Mouse (Mus musculus): ENCODE measurements at regions not wholly inside any gene's neighbourhood (a gene's known extent, or its start where the extent isn't known, plus 50 kb on each side); places are given as distances from the start of the nearest gene placed in this dataset.

- no peak; the same call in 1 of the 2 replicates for ATAC-seq (ENCODE audit: insufficient number of reproducible peaks, insufficient read depth, low FRiP score, low TSS enrichment, low read depth)
- peak overlapping the region; percentile 48; the same call in 1 of the 2 replicates for H3K9ac ChIP-seq (replicated peaks)
Observed at GRCm38 (mm10) chr4:124149771-124150451, 232.1 kb upstream of the 4930535I16Rik start.

GRCm38 (mm10) chr4:124149037-124149436, 231.2 kb upstream of the 4930535I16Rik start:
- H3K27me3 ChIP-seq: peaks cover 72% of the 10 kb centered on the region
- no peak overlapping the region for H3K9ac ChIP-seq (replicated peaks)
- WGBS: 80% methylated on average over 3 of the region's 3 CpGs
- H3K4me1 ChIP-seq (replicated peaks): peaks cover 11% of the 10 kb centered on the region
- H3K36me3 ChIP-seq: no peaks in the 10 kb centered on the region
- H3K4me3 ChIP-seq (replicated peaks): no peak overlapping the region
- no peaks in the 10 kb centered on the region for H3K9me3 ChIP-seq
- H3K27ac ChIP-seq: no peak overlapping the region
- H3K4me2 ChIP-seq: no peak overlapping the region
- no peak for ATAC-seq (ENCODE audit: insufficient number of reproducible peaks, insufficient read depth, low FRiP score, low TSS enrichment, low read depth)

More at GRCm38 (mm10) chr4:124149771-124150451, 232.1 kb upstream of the 4930535I16Rik start:
- WGBS: 8% methylated on average over 16 of the region's 16 CpGs
- Histone ChIP-seq H3K4me1 (replicated peaks) (peaks cover 11% of the 10 kb centered on the region), H3K4me3 (replicated peaks) (peak overlapping the region; percentile 19), H3K4me2 (peak overlapping the region; percentile 53), H3K27ac (no peak overlapping the region), H3K27me3 (peaks cover 67% of the 10 kb centered on the region), H3K9me3 (no peaks in the 10 kb centered on the region), H3K36me3 (no peaks in the 10 kb centered on the region)

GRCm38 (mm10) chr4:124147276-124147675, 229.5 kb upstream of the 4930535I16Rik start:
- no peaks in the 10 kb centered on the region for H3K36me3 ChIP-seq
- no peak overlapping the region for H3K4me2 ChIP-seq
- no peak overlapping the region for H3K27ac ChIP-seq
- H3K4me3 ChIP-seq (replicated peaks): no peak overlapping the region
- 75% methylated on average over 4 of the region's 4 CpGs for WGBS
- ATAC-seq (ENCODE audit: insufficient number of reproducible peaks, insufficient read depth, low FRiP score, low TSS enrichment, low read depth): no peak
- H3K4me1 ChIP-seq (replicated peaks): peaks cover 15% of the 10 kb centered on the region
- no peaks in the 10 kb centered on the region for H3K9me3 ChIP-seq
- H3K27me3 ChIP-seq: peaks cover 65% of the 10 kb centered on the region
- H3K9ac ChIP-seq (replicated peaks): no peak overlapping the region

GRCm38 (mm10) chr4:124146135-124146534, 228.3 kb upstream of the 4930535I16Rik start:
- Histone ChIP-seq H3K4me1 (replicated peaks) (peaks cover 15% of the 10 kb centered on the region), H3K4me3 (replicated peaks) (no peak overlapping the region), H3K27me3 (peaks cover 55% of the 10 kb centered on the region), H3K4me2 (no peak overlapping the region), H3K9ac (replicated peaks) (no peak overlapping the region), H3K9me3 (no peaks in the 10 kb centered on the region), H3K27ac (no peak overlapping the region), H3K36me3 (no peaks in the 10 kb centered on the region)
- 26% methylated on average over 8 of the region's 8 CpGs for WGBS
- no peak for ATAC-seq (ENCODE audit: insufficient number of reproducible peaks, insufficient read depth, low FRiP score, low TSS enrichment, low read depth)

- 16% methylated on average over 5 of the region's 5 CpGs for WGBS
- H3K27me3 ChIP-seq: peaks cover 40% of the 10 kb centered on the region
Observed at GRCm38 (mm10) chr4:124143630-124144029, 225.8 kb upstream of the 4930535I16Rik start.

GRCm38 (mm10) chr4:124143226-124143625, 225.4 kb upstream of the 4930535I16Rik start:
- Histone ChIP-seq H3K36me3 (no peaks in the 10 kb centered on the region), H3K9ac (replicated peaks) (no peak overlapping the region), H3K27ac (no peak overlapping the region), H3K4me1 (replicated peaks) (peaks cover 4% of the 10 kb centered on the region; the same call in 1 of the 2 replicates), H3K4me2 (no peak overlapping the region), H3K4me3 (replicated peaks) (no peak overlapping the region), H3K9me3 (no peaks in the 10 kb centered on the region), H3K27me3 (peaks cover 39% of the 10 kb centered on the region)
- 47% methylated on average over 7 of the region's 7 CpGs for WGBS
- no peak for ATAC-seq (ENCODE audit: insufficient number of reproducible peaks, insufficient read depth, low FRiP score, low TSS enrichment, low read depth)

More at GRCm38 (mm10) chr4:124143630-124144029, 225.8 kb upstream of the 4930535I16Rik start:
- H3K4me3 ChIP-seq (replicated peaks): no peak overlapping the region
- no peak for ATAC-seq (ENCODE audit: insufficient number of reproducible peaks, insufficient read depth, low FRiP score, low TSS enrichment, low read depth)
- H3K9ac ChIP-seq (replicated peaks): no peak overlapping the region
- H3K36me3 ChIP-seq: no peaks in the 10 kb centered on the region
- H3K4me1 ChIP-seq (replicated peaks): peaks cover 4% of the 10 kb centered on the region; the same call in 1 of the 2 replicates
- H3K4me2 ChIP-seq: no peak overlapping the region
- H3K9me3 ChIP-seq: no peaks in the 10 kb centered on the region
- no peak overlapping the region for H3K27ac ChIP-seq

GRCm38 (mm10) chr4:124142083-124142482, 224.3 kb upstream of the 4930535I16Rik start:
- Histone ChIP-seq H3K4me3 (replicated peaks) (no peak overlapping the region), H3K27ac (no peak overlapping the region), H3K36me3 (no peaks in the 10 kb centered on the region), H3K4me1 (replicated peaks) (peaks cover 4% of the 10 kb centered on the region; the same call in 1 of the 2 replicates), H3K4me2 (no peak overlapping the region), H3K27me3 (peaks cover 32% of the 10 kb centered on the region), H3K9ac (replicated peaks) (no peak overlapping the region), H3K9me3 (no peaks in the 10 kb centered on the region)
- no peak for ATAC-seq (ENCODE audit: insufficient number of reproducible peaks, insufficient read depth, low FRiP score, low TSS enrichment, low read depth)
- WGBS: 14% methylated on average over 5 of the region's 5 CpGs

- ATAC-seq (ENCODE audit: insufficient number of reproducible peaks, insufficient read depth, low FRiP score, low TSS enrichment, low read depth): peak; percentile 61; the same call in 1 of the 2 replicates
- 22% methylated on average over 6 of the region's 6 CpGs for WGBS
Observed at GRCm38 (mm10) chr4:124135165-124135470, 217.3 kb upstream of the 4930535I16Rik start.

GRCm38 (mm10) chr4:124134341-124135164, 216.7 kb upstream of the 4930535I16Rik start:
- peak; percentile 75; the same call in 1 of the 2 replicates for ATAC-seq (ENCODE audit: insufficient number of reproducible peaks, insufficient read depth, low FRiP score, low TSS enrichment, low read depth)
- Histone ChIP-seq H3K4me3 (replicated peaks) (no peak overlapping the region), H3K9me3 (no peaks in the 10 kb centered on the region), H3K4me2 (peak overlapping the region; percentile 26), H3K9ac (replicated peaks) (no peak overlapping the region), H3K27ac (peak overlapping the region; percentile 82), H3K27me3 (no peaks in the 10 kb centered on the region), H3K36me3 (no peaks in the 10 kb centered on the region), H3K4me1 (replicated peaks) (peaks cover 26% of the 10 kb centered on the region)
- 7% methylated on average over 6 of the region's 6 CpGs for WGBS

More at GRCm38 (mm10) chr4:124135165-124135470, 217.3 kb upstream of the 4930535I16Rik start:
- Histone ChIP-seq H3K27ac (peak overlapping the region; percentile 82), H3K27me3 (peaks cover 3% of the 10 kb centered on the region; the same call in 1 of the 2 replicates), H3K4me3 (replicated peaks) (no peak overlapping the region), H3K36me3 (no peaks in the 10 kb centered on the region), H3K9ac (replicated peaks) (no peak overlapping the region), H3K4me2 (peak overlapping the region; percentile 26; the same call in 1 of the 2 replicates), H3K4me1 (replicated peaks) (peaks cover 26% of the 10 kb centered on the region), H3K9me3 (no peaks in the 10 kb centered on the region)

- ATAC-seq (ENCODE audit: insufficient number of reproducible peaks, insufficient read depth, low FRiP score, low TSS enrichment, low read depth): no peak
- H3K9ac ChIP-seq (replicated peaks): no peak overlapping the region
- H3K4me2 ChIP-seq: no peak overlapping the region
- no peaks in the 10 kb centered on the region for H3K36me3 ChIP-seq
- no peak overlapping the region for H3K27ac ChIP-seq
- H3K4me1 ChIP-seq (replicated peaks): peaks cover 31% of the 10 kb centered on the region
- no peaks in the 10 kb centered on the region for H3K9me3 ChIP-seq
- H3K4me3 ChIP-seq (replicated peaks): no peak overlapping the region
- H3K27me3 ChIP-seq: no peaks in the 10 kb centered on the region
- WGBS: 76% methylated on average over 5 of the region's 5 CpGs
Observed at GRCm38 (mm10) chr4:124130946-124131345, 213.1 kb upstream of the 4930535I16Rik start.

GRCm38 (mm10) chr4:124126258-124126657, 208.4 kb upstream of the 4930535I16Rik start:
- Histone ChIP-seq H3K36me3 (no peaks in the 10 kb centered on the region), H3K27me3 (no peaks in the 10 kb centered on the region), H3K9me3 (no peaks in the 10 kb centered on the region), H3K27ac (no peak overlapping the region), H3K4me1 (replicated peaks) (peaks cover 6% of the 10 kb centered on the region; the same call in 1 of the 2 replicates), H3K9ac (replicated peaks) (no peak overlapping the region), H3K4me2 (no peak overlapping the region), H3K4me3 (replicated peaks) (no peak overlapping the region)
- WGBS: 34% methylated on average over 8 of the region's 8 CpGs
- ATAC-seq (ENCODE audit: insufficient number of reproducible peaks, insufficient read depth, low FRiP score, low TSS enrichment, low read depth): peak; percentile 52; the same call in 1 of the 2 replicates

Data from limb, embryonic 12.5 days (tissue).